Mouse (Mus musculus) embryo, embryonic 10.5 days (tissue): Measurements from ENCODE around the gene Bicdl2.
A peak's percentile ranks its signal among the peaks of the same experiment; 100 is the strongest.

Experiments
- DNase-seq: peaks from one replicate; pipeline ENCODE4 v3.0.0-alpha.2; 2015; ENCODE audit warnings: low spot score

The Bicdl2 gene

GRCm38 (mm10) chr17:23674271-23674952 lies 14.1 kb downstream of the Bicdl2 start:
- DNase-seq, result no peak

GRCm38 (mm10) chr17:23675127-23675526 lies 14.8 kb downstream of the Bicdl2 start:
- DNase-seq, result no peak

- peak; percentile 49 for DNase-seq
Observed at GRCm38 (mm10) chr17:23675564-23676281, 15.4 kb downstream of the Bicdl2 start.

GRCm38 (mm10) chr17:23676473-23677031 lies 16.2 kb downstream of the Bicdl2 start:
- peak; percentile 62 for DNase-seq

GRCm38 (mm10) chr17:23677236-23677679 lies 17.0 kb downstream of the Bicdl2 start, which contains the start of gene Tnfrsf12a:
Tnfrsf12a (minus strand) TSS chr17:23677468.
- DNase-seq, result peak; percentile 90

GRCm38 (mm10) chr17:23679127-23679835 lies 19.0 kb downstream of the Bicdl2 start, which contains the start of gene Cldn6:
Cldn6 (plus strand) TSS chr17:23679249.
- DNase-seq, result no peak

- no peak for DNase-seq
Observed at GRCm38 (mm10) chr17:23680336-23680735, 20.0 kb downstream of the Bicdl2 start.

GRCm38 (mm10) chr17:23681086-23681485 lies 20.8 kb downstream of the Bicdl2 start:
- DNase-seq, result no peak

GRCm38 (mm10) chr17:23682092-23682491 lies 21.8 kb downstream of the Bicdl2 start:
- DNase-seq, result no peak

GRCm38 (mm10) chr17:23682530-23682929 lies 22.2 kb downstream of the Bicdl2 start:
- no peak for DNase-seq

- DNase-seq, result no peak
Observed at GRCm38 (mm10) chr17:23683226-23683625, 22.9 kb downstream of the Bicdl2 start.

- no peak for DNase-seq
Observed at GRCm38 (mm10) chr17:23683856-23684672, 23.8 kb downstream of the Bicdl2 start, which contains the start of gene Cldn9. Cldn9 (minus strand) TSS chr17:23684026.

GRCm38 (mm10) chr17:23694491-23694890 lies 34.2 kb downstream of the Bicdl2 start:
- DNase-seq, result no peak

GRCm38 (mm10) chr17:23695801-23696200 lies 35.5 kb downstream of the Bicdl2 start:
- DNase-seq, result peak; percentile 60

GRCm38 (mm10) chr17:23699131-23700077 lies 39.1 kb downstream of the Bicdl2 start:
- peak; percentile 28 for DNase-seq

- DNase-seq, result peak; percentile 93
Observed at GRCm38 (mm10) chr17:23700079-23700478, 39.8 kb downstream of the Bicdl2 start.

- no peak for DNase-seq
Observed at GRCm38 (mm10) chr17:23703301-23703700, 43.0 kb downstream of the Bicdl2 start.

- no peak for DNase-seq
Observed at GRCm38 (mm10) chr17:23704741-23705140, 44.4 kb downstream of the Bicdl2 start.

- no peak for DNase-seq
Observed at GRCm38 (mm10) chr17:23705525-23706104, 45.3 kb downstream of the Bicdl2 start.

- peak; percentile 89 for DNase-seq
Observed at GRCm38 (mm10) chr17:23706212-23706611, 45.9 kb downstream of the Bicdl2 start.
